Mouse (Mus musculus) midbrain, embryonic 16.5 days (tissue): ENCODE data around the gene Fam19a2. TPM values are rescaled to one million over a fixed set of nuclear protein-coding genes. Genes with fewer than 3 reads are reported as not detected.

Experiments
- ATAC-seq: fragments of 200-750 bp; cut with Nextera tagmentation; 2 replicates; pipeline ENCODE4 v1.8.0; 2017; ENCODE audit warnings: moderate TSS enrichment
- H3K27ac ChIP-seq: fragments of 300-500 bp; sonication (generic); 2 replicates; pipeline ENCODE4 v1.5.1; 2014; ENCODE audit warnings: mild to moderate bottlenecking, low read length, mixed read lengths
- H3K27me3 ChIP-seq: fragments of 300-500 bp; sonication (generic); 2 replicates; pipeline ENCODE4 v1.6.1; 2014; ENCODE audit warnings: low read depth, low read length, mixed read lengths; ENCODE audit not compliant: control insufficient read depth, insufficient read depth
- H3K36me3 ChIP-seq: fragments of 300-500 bp; sonication (generic); 2 replicates; pipeline ENCODE4 v1.6.1; 2014; ENCODE audit warnings: mild to moderate bottlenecking, low read length, moderate library complexity, mixed read lengths; ENCODE audit not compliant: control insufficient read depth, insufficient read depth
- H3K4me1 ChIP-seq: fragments of 300-500 bp; sonication (generic); 2 replicates; pipeline ENCODE4 v1.6.1; 2014; ENCODE audit warnings: mild to moderate bottlenecking, low read length, mixed read lengths; ENCODE audit not compliant: control insufficient read depth, insufficient read depth
- H3K4me2 ChIP-seq: fragments of 300-500 bp; sonication (generic); 2 replicates; pipeline ENCODE4 v1.6.1; 2014; ENCODE audit warnings: mild to moderate bottlenecking, low read length, mixed read lengths
- H3K4me3 ChIP-seq: fragments of 300-500 bp; sonication (generic); 2 replicates; pipeline ENCODE4 v1.5.1; 2014; ENCODE audit warnings: low read depth, mild to moderate bottlenecking, low read length, moderate library complexity, mixed read lengths
- H3K9ac ChIP-seq: fragments of 300-500 bp; sonication (generic); 2 replicates; pipeline ENCODE4 v1.6.1; 2014; ENCODE audit warnings: low read depth, low read length, mixed read lengths
- H3K9me3 ChIP-seq: fragments of 300-500 bp; sonication (generic); replicated peaks from 2 replicates; pipeline ENCODE4 v1.6.1; 2014; ENCODE audit warnings: mild to moderate bottlenecking, low read length, mixed read lengths; ENCODE audit not compliant: control insufficient read depth, poor library complexity, severe bottlenecking
- WGBS: fragments of 180-500 bp; shearing (Covaris S2); extraction: QIAGEN DNeasy Blood & Tissue Kit; methylation state at CpG from one replicate; pipeline ENCODE4 v1.1.7; 2014; 5-methylcytosine and 5-hydroxymethylcytosine counted together
- polyA plus RNA-seq: library from polyadenylated mRNA; unstranded; fragments of >200 nt; fragmentation: Nextera tagmentation; extraction: Ambion mirVana; gene quantifications from 2 replicates; pipeline ENCODE4 v1.2.1, GENCODE M21; 2015

The Fam19a2 gene
- polyA plus RNA-seq, 1 experiment from 2014 or later: 67.4 TPM

DNA sequence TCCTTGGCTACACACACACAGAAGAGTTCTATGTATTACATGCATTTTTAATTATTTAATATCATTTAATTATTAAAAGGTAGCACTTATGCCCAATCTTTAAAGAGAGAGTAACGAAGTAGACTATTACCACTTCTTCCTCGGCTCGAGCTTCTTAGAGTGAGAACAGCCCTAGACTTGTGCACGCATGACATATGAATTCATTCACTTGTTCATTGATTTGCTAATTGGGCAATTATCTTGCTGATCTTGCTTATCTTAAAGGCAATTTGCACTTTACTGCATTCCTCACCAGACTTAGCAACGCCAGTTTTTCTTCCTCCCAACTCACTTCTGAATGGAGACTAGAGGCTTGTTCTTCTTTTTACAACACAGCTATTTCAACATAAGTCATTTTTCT is 196.7 kb downstream of the Fam19a2 start:
- H3K4me1 ChIP-seq: no peaks in the 10 kb centered on the region
- H3K9me3 ChIP-seq: no peaks in the 10 kb centered on the region
- no peaks in the 10 kb centered on the region for H3K27me3 ChIP-seq
- no peak overlapping the region for H3K27ac ChIP-seq
- H3K4me3 ChIP-seq: no peak overlapping the region
- H3K36me3 ChIP-seq: no peaks in the 10 kb centered on the region
- H3K9ac ChIP-seq: no peak overlapping the region
- 70% methylated on average over 5 of the region's 5 CpGs for WGBS
- H3K4me2 ChIP-seq: no peak overlapping the region
- no peak for ATAC-seq

DNA sequence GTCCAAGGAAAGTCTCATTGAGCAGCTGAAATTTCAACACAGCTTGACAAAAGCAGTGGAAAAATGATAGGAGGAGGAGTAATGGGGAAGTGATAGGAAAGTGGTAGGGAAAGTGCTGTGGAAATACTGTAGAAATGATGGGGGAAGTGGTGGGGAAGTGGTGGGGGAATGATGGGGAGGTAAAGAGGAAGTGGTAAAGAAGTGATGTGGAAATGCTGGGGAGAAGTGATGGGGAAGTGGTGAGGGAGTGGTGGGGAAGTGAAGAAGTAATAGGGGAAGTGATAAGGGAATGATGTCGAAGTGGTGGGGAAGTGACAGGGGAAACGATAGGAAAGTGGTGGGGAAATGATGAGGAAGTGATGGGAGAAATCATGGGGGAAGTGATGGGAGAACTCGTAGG is 198.5 kb downstream of the Fam19a2 start:
- Histone ChIP-seq H3K4me3 (no peak overlapping the region), H3K9ac (no peak overlapping the region), H3K27ac (no peak overlapping the region), H3K4me2 (no peak overlapping the region), H3K36me3 (no peaks in the 10 kb centered on the region), H3K4me1 (no peaks in the 10 kb centered on the region), H3K9me3 (0 out of 2 replicates have a peak, but pooled peaks cover 2% of the 10 kb centered on the region), H3K27me3 (no peaks in the 10 kb centered on the region)
- 86% methylated on average over 3 of the region's 3 CpGs for WGBS
- ATAC-seq: no peak

DNA sequence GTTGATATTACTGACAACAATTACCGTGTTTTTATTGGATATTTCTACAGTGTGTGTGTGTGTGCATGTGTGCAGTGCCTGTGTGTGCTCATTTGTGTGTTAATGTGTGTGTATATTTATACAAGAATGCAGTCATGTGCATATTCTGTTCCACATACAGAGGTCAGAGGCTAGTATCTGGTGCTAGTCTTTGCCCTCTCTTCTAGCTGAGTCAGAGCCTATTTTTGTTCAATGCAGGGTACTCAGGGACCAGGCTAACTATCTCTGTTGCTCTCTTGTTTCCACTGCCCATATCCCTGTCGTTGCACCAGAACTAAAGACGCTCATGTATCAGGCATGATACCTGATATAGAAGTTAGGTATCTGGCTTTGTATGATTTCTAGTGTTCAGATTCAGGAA is 251.0 kb downstream of the Fam19a2 start:
- WGBS: 86% methylated on average over 3 of the region's 3 CpGs
- no peaks in the 10 kb centered on the region for H3K9me3 ChIP-seq
- H3K36me3 ChIP-seq: no peaks in the 10 kb centered on the region
- no peak overlapping the region for H3K4me3 ChIP-seq
- H3K27me3 ChIP-seq: no peaks in the 10 kb centered on the region
- no peak overlapping the region for H3K4me2 ChIP-seq
- no peak for ATAC-seq
- no peaks in the 10 kb centered on the region for H3K4me1 ChIP-seq
- no peak overlapping the region for H3K9ac ChIP-seq
- H3K27ac ChIP-seq: no peak overlapping the region

DNA sequence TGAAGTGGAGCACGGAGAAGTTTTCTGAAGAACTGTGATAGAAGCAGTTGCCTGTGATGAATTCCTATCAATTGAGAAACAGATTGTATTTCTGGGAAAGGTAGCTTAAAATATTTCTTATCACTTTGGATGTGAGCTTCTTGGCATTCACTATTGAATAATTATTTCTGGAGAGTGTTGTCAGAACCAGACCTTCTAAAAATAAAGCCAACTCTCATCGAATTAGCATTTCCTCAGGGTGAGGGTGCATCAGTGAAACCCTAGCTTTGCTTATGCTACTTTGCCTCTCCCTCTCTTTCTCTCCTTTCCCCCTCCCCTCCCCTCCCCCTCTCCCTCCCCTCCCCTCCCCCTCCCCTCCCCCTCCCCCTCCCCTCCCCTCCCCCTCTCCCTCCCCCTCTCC is 256.8 kb downstream of the Fam19a2 start:
- Histone ChIP-seq H3K4me1 (no peaks in the 10 kb centered on the region), H3K27me3 (no peaks in the 10 kb centered on the region), H3K36me3 (no peaks in the 10 kb centered on the region), H3K27ac (no peak overlapping the region), H3K4me3 (no peak overlapping the region), H3K4me2 (no peak overlapping the region), H3K9me3 (no peaks in the 10 kb centered on the region), H3K9ac (no peak overlapping the region)
- ATAC-seq: no peak
- 81% methylated on average over 2 of the region's 2 CpGs for WGBS

DNA sequence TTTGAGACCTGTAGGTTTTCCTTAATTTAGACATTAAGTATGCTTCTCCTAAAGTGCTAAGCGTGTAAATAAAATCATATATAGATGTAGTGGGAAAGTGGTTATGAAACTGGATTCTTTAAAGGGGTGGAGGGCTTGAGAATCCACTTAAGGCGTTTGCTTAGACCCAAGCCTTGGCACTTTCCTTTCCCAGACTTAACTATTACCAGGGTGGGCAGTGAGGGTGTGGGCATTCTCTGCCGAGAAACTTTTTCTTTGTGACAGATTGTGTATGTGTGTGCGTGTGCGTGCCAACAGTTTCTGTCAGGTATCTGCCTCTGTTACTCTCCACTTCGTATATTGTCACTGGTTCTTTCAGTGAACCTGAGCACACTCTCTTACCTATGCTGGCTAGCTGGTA is 257.4 kb downstream of the Fam19a2 start:
- no peak overlapping the region for H3K27ac ChIP-seq
- H3K9me3 ChIP-seq: no peaks in the 10 kb centered on the region
- no peak for ATAC-seq
- H3K9ac ChIP-seq: no peak overlapping the region
- no peak overlapping the region for H3K4me3 ChIP-seq
- 95% methylated on average over 6 of the region's 6 CpGs for WGBS
- H3K4me1 ChIP-seq: no peaks in the 10 kb centered on the region
- no peak overlapping the region for H3K4me2 ChIP-seq
- no peaks in the 10 kb centered on the region for H3K36me3 ChIP-seq
- no peaks in the 10 kb centered on the region for H3K27me3 ChIP-seq

DNA sequence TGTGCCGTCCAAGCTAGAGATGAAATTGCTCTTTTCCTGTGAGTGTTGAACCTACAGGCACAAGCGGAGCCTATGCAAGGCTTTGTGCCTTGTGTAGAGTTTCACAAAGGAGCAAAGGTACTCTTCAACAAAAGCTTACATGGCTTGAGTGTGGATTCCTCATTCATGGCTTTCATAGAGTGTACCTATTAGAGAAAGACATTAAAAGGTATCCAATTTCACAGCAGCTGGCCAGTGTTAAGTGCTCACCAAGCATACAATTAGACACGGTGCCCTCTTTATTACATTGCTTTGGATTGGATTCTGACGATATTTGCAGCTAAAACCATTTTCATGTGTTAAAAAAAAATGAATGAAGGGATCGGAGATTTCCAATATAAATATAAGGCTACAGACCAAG is 261.6 kb downstream of the Fam19a2 start:
- H3K4me3 ChIP-seq: no peak overlapping the region
- H3K9me3 ChIP-seq: no peaks in the 10 kb centered on the region
- 65% methylated on average over 5 of the region's 5 CpGs for WGBS
- no peaks in the 10 kb centered on the region for H3K27me3 ChIP-seq
- no peak overlapping the region for H3K4me2 ChIP-seq
- no peak overlapping the region for H3K27ac ChIP-seq
- H3K9ac ChIP-seq: no peak overlapping the region
- ATAC-seq: no peak
- no peaks in the 10 kb centered on the region for H3K36me3 ChIP-seq
- H3K4me1 ChIP-seq: no peaks in the 10 kb centered on the region

DNA sequence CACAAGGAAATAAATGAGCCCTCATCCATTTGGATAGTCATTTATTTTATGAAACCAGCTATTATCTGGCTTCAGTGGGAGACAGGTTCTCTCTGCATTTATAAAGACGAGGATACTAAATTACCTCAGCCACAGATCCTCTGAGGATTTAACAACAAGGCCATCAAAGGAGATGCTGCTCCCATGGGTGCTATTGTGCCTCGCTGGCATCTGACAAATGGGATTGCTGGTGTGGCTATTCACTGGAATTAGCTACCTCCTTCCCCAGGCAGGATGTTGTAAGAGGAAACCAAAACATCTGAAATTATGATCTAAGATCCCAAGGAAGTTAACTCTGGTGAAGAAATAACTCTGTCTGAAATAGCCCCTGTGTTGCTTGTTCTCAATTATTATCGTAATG is 262.3 kb downstream of the Fam19a2 start:
- no peak for ATAC-seq
- WGBS: 62% methylated on average over 3 of the region's 3 CpGs

DNA sequence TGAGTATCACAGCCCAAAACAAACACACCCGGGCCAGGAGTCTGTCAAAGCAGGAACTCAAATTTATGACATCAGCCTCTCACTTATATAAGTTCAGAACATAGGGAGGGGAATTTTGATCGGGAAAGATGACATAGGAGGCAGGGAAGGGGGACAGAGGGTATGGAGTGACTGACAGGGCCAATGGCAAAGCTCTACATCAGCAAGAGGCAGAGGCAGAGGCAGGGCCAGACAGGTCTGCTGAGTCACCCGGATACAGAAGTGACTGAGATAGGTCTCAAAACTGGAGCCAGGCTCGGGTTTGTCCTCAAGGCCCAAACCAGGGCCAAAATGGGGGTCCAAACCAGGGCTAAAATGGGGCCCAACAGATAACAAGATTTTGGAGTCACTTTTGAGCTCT is 272.3 kb downstream of the Fam19a2 start:
- Histone ChIP-seq H3K27ac (no peak overlapping the region), H3K9ac (no peak overlapping the region), H3K4me2 (no peak overlapping the region), H3K9me3 (no peaks in the 10 kb centered on the region), H3K27me3 (no peaks in the 10 kb centered on the region), H3K36me3 (no peaks in the 10 kb centered on the region), H3K4me3 (no peak overlapping the region), H3K4me1 (no peaks in the 10 kb centered on the region)
- 75% methylated on average over 4 of the region's 4 CpGs for WGBS
- ATAC-seq: no peak

More for the DNA sequence above, 262.3 kb downstream of the Fam19a2 start:
- no peak overlapping the region for H3K27ac ChIP-seq
- H3K27me3 ChIP-seq: no peaks in the 10 kb centered on the region
- no peak overlapping the region for H3K4me3 ChIP-seq
- no peaks in the 10 kb centered on the region for H3K4me1 ChIP-seq
- H3K4me2 ChIP-seq: no peak overlapping the region
- H3K9ac ChIP-seq: no peak overlapping the region
- H3K9me3 ChIP-seq: no peaks in the 10 kb centered on the region
- no peaks in the 10 kb centered on the region for H3K36me3 ChIP-seq

DNA sequence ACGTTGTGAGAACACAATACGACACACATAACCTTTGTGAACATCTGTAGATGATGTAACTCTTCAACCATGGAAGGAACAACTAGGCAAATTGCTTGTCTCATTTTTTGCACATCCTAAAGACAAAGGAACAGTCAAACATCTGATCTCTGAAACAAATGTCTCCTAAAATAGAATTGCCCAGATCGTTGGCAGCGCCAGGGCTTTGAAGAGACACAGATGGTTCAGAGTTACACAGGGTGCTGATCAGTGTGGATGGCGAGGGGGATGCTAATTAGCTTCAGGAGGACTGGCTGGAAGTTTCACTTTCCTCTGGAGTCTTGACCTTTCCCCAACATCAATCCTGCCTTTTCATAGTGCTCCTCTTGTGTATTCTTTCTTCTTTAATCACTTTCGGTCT is 284.6 kb downstream of the Fam19a2 start:
- H3K4me3 ChIP-seq: no peak overlapping the region
- H3K4me2 ChIP-seq: no peak overlapping the region
- no peak overlapping the region for H3K9ac ChIP-seq
- H3K36me3 ChIP-seq: no peaks in the 10 kb centered on the region
- H3K9me3 ChIP-seq: no peaks in the 10 kb centered on the region
- ATAC-seq: no peak
- 79% methylated on average over 6 of the region's 6 CpGs for WGBS
- H3K27me3 ChIP-seq: no peaks in the 10 kb centered on the region
- no peaks in the 10 kb centered on the region for H3K4me1 ChIP-seq
- H3K27ac ChIP-seq: no peak overlapping the region

DNA sequence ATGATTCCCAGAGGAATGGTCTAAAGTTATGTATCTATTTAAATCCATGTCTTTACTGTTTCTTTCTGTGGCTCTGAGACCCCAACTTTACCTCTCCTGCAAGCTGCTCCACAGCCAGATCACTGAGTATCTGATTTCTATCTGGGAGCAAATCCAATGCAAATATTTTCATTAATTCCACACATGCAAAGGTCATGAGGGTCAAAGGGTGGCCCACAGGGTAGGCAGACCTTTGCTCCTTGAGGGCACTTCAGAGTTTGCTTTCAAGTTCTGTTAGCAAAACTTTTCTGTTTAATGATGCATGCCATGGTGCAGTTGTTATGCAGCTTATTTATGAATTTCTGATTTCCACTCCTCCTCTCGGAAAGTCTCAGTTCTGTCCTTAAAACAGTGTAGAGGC is 303.9 kb downstream of the Fam19a2 start:
- peaks cover 2% of the 10 kb centered on the region; the same call in 1 of the 2 replicates for H3K4me1 ChIP-seq
- H3K4me3 ChIP-seq: no peak overlapping the region
- H3K9ac ChIP-seq: no peak overlapping the region
- H3K27me3 ChIP-seq: no peaks in the 10 kb centered on the region
- ATAC-seq: no peak
- no peaks in the 10 kb centered on the region for H3K36me3 ChIP-seq
- H3K9me3 ChIP-seq: no peaks in the 10 kb centered on the region
- 81% methylated on average over 1 of the region's 1 CpGs for WGBS
- no peak overlapping the region for H3K27ac ChIP-seq
- H3K4me2 ChIP-seq: no peak overlapping the region
